Mouse (Mus musculus) monocyte, adult 2 months (primary cell): Measurements from ENCODE around the gene Bach2.

Experiments
- DNase-seq, 2 experiments: peaks; one replicate each; pipeline ENCODE4 v3.0.0; 2022; ENCODE audit warnings: low spot score in 2 of 2, low read depth in 1 of 2

Bach2 gene

DNA sequence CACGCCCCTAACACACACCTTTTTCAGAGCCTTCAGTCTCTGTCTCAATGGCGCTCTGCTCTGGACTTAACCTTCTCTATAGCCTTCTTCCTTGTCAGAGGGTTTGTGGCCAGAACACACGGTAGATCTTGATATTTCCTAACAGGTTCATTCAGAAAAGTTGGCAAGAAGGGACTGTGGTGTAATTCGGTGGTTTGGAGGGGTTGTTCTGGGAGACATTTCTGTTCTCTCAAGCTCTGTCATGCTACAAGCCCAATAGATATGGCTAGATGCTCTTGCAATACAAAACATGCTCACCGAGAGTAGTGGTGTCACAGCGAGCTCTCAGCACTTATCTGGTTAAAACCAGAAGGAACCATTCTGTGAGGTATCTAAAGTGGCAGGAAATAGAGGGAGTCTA, 51.2 kb downstream of the Bach2 start:
- DNase-seq, result no peak

DNA sequence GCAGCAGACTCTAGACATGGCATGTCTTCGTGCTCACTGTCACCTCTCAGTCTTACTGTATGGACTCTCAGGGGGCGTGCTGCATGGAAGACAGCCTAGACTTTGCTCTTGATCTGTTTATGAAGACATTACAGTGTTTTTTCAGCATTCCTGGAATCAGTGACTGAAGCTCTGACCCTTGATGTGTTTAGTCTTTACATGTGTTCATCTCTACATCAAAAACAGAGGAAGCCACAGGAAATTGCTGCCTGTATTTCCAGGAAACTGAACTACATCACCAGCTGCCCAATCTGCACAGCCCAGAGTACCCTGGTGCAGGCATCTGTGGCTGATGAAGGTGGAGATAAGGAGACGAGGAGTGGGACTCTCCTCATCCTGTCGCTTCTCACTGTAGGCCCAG, 52.8 kb downstream of the Bach2 start:
- no peak for DNase-seq

DNA sequence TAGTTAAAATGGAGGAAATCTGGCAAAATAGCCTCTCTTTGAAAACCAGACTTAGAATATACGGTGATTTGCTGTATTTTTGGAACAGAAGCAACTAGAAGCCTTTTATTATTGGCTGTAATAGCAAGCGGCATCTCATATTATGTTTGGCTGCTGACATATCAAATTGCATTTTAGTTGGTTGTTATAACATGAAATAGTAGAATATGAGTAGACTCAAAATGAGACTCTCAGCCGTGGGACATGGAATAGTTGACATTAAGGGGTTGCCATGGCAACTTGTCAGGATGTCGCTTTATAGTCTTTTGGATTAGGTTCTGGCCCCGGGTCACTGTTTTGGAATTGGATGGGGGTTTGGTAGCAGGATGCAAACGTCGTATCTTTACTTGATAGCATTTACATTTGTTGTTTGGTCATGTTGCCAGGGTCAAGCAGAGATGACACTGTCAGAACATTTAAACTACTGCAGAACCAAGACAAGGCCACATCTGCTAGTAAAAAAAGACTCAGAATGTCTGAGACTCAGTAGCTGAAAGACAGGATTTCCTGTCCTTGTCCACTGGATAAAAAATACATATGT, 55.2 kb downstream of the Bach2 start:
- DNase-seq, result no peak

DNA sequence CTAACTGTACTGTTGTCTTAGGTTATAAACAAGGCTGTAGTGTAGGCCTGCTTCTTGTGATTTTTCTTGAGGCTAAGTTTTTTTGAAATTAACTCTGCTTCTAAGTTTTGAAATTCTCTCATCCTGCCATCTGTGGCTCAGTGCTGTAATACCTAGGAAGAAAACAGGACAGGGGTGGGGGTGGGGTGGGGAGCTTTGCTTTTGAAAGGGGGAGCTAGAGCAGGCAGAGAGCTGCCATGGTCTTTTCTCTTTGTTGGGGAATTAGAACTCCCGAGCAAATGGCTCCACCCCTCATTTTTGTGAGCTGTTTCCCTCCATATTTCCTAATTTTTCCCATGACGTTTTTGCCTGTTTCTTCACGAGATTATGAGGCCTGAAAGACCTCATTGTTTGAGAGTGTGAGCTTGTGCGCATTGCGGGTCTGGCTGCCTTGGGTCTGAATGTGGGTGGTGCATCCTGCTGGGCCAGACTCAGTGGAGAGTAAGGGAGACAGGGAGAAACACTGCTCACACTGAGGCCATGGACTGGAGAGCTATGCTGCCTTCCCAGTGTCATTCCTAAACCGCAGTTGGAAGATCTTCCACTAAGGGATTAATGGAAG, 58.6 kb downstream of the Bach2 start:
- no peak for DNase-seq

DNA sequence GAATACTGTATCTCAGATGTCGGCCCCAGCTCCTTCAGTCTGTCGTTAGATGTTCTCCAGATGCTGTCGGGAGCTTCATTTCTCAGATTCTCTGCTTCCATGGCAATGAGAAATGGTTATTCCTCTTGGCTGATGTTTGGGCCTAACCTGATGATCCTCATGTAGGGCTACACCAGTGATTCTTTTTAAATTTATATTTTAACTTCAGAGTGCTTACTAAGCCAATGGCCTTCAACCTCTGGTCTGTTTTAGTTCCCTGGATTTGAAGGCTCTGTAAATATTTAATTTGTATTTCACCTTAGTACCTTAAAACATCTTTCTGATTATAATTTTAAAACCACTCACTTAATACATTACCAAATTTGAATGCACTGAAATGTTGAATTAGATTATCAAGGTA, 60.6 kb downstream of the Bach2 start:
- DNase-seq, result no peak

DNA sequence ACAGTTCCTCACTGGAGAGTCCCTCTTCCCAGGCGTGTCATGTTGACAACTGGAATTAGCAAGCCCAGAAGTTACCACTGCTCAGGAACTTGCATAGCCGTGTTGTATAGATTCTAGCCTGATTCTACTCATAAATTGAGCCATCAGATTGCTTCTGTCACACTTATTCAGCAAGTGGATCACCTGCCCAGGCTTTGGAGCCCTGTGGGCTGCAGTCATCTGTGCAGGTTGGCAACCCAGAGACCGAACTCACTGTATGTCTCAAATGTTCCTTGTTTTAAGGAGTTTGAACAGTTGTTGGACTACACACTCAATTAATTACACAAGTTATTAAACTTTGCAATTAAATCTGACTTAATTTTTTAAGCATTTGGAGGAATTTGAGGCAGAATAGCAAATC, 61.4 kb downstream of the Bach2 start:
- no peak for DNase-seq

DNA sequence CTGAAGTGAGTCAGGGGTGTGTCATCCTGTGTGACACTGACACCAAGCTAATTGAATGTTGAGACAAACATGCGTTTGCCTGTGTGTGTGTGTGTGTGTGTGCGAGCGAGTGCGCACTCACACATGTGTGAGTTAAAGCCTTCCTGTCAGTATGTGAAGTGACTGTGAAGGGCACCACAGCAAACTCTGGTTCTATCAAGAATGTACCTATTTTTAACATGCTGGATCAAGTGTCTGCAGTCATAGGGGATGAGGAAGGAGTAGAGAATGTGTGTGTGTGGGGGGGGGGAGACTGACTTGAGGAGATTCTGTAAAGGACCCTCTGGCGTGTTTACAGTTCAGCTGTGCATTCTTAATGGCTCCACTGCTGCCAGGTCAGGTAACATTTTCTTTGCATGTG, 64.1 kb downstream of the Bach2 start:
- DNase-seq, result no peak

DNA sequence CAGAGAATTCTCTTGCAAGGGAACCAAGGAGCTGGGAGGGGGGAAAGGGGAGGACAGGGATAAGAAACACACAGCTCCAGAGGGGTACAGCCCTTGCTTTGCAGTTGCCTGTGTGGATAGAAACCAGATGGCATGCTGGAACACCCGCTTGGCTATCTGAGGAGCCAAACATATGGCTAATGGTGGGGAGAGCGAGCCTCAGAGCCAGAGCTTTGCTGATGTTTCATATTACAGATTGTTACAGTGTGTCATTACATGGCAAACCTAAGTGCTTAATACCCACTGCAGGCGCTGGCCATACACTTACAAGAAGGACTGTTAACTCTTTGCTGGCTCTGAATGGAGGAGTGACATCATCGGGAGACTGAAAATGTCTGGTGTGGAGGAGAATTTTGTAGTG, 64.5 kb downstream of the Bach2 start:
- no peak for DNase-seq

DNA sequence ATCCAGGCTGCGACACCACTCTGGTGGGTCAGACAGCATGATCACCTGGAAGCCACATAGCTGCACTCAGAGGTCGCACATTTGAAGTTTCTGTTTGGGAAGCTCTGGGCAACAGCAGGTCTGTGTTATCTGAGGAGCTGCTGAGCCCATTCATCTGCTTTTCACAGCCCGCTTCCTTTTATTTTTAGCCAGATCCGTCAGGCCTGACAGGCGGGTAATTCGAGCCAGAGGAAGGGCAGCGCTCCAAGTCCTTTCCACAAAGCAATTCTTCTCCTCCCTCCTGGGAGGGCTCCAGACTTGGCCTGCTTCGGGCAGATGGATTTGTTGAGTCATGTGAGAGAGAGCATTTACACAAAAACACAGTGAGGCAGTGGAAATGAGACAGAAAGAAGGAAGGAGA, 65.1 kb downstream of the Bach2 start:
- DNase-seq, result no peak

DNA sequence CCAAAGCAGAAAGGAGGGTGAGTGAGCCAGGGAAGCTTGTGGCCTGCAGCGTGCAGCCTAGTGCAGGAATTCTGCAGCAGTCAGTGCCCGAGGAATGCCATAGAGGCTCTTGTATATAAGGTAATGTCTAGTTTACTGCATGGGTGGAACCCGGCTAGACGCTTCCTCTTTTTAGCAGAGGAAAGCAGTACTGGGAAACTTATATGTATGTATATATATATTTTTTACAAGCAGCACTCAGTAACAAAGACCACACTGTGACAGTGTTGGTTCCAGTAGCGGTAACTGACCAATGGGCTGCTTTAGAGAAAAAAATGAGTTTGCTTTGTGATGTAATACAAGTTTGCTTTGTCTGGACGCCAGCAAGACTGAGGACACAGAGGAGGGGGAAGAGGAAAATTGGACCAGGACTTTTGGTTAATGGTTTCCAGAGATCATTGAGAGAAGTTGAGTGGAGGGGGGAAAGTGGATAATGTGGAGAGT, 65.7 kb downstream of the Bach2 start:
- DNase-seq, result no peak

DNA sequence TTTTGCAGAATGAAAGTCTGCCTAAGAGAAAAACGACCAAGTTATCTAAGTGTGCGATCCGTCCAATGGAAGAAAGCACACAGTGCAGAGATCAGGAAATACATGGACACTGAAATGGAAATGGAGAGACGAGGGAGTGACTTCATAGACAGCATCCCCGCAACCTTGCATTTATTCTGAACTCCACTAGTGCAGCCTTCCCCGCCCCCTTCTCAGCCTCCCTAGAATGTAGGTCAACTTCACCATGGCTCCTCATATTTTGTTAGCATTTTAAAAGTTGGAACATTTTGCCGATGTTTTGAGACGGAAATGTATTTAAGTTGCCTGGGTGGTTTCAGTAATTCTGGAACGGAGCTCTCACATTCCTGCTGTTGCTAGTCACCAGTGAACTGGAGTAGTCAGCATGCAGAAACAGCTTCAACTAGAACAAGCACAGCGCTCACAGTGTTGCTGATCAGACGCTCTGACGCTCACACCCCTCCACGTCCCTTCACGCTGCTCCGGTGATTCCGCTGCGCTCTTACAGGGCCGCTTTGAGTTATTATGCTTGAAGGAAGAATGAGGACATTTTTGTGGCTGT, 66.5 kb downstream of the Bach2 start:
- DNase-seq, result no peak

DNA sequence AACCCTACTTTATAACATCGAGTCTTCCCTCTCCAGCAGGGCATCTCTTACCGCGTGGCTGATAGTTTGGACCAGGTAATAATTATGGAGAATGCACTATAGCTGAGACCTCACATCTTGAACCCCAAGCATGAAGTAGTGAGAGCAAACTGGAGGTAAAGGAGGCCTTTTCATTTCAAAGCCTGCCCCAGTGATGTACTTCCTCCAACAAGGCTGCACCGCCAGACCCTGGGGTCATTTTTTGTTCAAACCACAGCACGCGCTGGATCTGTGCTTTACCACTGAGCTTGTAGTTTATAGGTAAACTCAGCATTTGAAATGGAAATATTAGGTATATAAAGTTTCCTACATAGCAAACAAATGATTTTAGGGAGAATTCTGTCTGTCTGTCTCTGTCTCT, 67.1 kb downstream of the Bach2 start:
- DNase-seq, result no peak

DNA sequence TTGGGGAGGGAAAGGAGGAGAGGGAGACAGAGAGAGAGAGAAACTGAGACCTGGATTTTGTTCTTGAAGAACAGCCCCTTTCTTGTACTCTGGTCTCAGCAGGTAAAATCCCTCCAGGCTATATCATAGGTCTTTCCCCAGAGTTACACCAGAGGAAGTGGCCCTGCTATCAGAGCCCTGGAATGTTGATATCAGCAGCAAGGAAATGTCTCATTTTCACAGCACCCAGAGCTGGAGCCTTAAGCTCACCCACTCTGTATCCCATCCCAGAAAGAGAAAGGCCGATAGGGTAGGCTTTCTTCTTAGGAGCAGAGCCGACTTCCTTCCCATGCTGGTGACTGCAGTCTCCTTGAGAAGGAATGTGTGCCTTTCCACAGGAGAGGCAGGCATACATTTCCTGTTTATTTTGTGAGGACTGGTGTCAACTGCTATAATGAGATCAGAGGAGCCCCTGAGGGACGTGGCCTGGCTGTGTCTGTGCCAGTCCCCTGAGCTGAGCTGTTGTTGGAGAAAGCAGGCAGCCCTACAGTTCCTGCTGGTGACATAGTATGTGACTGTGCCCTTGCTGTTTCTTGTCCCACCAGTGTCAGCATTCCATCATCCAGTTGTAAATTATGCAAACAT, 67.7 kb downstream of the Bach2 start:
- DNase-seq, result no peak

DNA sequence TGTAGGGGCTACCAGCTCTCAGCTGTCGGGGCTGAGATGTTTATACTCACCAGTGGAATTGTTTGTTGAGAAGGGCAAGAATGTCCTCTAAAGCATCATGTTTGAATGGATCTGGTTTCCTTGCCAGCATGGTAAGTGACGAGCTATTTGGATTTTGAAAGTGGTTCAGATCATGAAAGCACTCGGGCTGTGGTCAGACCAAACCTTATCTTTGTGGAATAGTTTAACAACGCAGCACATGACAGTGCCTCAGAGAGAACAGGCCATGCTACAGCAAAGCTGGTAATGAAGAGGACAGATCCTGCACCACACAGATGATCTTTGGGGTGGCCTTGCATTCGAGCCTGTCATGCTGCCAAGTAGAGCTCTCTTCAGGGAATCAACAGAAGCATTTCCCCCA, 68.6 kb downstream of the Bach2 start:
- DNase-seq, result no peak

DNA sequence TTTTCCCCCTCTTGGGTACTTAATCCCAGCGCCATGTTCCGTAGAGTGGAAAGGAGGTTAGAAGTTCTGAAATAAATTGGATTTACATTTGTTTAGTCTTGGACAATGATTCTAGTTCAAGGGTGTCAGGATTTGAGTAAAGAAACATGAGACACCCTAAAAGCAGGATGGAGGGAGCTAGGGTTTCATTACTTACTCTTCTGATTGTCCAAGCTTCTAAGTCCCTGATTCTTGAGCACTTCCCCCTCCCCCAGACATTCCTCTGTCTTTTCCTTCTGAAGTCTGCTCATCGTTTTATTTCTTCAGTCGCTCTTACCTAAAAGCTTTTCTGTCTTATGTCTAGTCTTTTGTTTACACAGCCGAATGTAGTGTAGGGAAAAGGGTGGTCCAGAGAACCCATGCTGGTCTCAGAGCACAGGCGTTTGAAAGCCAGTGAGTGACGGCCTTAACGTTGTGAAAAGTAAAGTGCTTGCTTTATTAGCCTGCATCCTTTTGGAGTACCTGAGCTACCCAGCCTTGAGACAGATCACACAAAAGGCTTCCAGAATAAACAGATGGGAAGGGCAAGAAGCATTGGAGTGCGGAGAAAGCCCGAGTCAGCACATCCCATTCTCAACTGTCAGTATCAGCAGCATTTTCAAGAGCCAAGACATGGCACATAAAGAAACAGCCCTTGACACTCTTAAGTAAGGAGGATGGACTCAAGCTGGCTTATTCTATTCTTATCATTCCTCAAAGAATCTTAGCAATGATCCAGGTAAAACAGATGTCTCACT, 73.8 kb downstream of the Bach2 start:
- DNase-seq, result no peak

DNA sequence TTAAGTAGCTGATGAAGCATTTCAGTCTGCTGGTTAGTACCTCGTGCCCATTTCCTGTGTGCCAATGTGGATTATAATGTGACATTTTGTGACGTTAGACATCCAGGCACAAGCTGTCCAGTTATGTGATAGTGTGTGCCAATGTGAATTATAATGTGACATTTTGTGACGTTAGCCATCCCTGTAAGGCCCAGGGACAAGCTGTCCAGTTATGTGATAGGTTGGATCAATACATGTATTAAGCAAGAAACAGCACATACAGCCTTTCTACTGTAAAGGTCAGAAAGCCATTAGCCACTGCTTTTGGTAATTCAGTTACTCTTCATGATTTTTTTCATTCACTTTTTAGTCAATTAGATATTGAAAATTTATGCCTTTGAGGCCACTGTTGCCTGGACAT, 76.3 kb downstream of the Bach2 start:
- DNase-seq, result no peak

DNA sequence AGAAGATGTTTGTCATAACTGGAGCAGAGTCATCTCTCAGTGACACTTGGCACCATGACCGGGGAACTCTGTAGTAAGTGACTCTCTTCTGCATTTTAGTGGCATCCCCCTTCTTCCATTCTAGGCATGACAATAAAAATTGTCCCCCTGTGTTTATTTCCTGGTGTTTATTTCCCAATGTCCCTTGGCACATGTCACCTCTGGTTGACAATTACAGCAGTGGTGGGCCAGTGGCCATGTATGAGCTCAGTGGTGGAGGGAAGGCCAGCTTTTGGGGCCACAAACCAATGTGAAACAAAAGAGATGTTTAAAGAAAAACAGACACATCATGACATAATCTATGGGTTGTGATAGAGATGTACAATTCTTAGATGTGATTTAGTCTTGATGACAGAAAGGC, 80.0 kb downstream of the Bach2 start:
- no peak for DNase-seq

DNA sequence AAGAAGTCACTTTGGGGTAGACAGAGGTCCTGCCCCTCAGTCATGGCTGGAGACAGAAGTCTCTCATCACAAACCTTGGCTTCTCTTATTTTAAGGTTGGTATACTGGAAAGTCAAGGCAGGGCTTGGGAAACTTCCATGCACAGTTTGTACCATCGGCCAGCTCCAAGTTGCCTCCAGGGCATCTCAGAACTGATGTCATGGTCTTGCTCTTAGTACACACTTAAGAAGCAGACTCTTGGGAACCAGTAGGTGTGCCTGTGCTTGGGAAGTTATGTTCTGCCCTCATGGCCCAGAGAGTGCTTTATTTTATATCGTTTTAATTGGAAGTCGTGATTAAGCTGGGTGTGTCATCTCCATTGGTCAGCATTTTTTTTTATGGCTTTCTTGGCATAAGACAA, 80.7 kb downstream of the Bach2 start:
- no peak for DNase-seq

DNA sequence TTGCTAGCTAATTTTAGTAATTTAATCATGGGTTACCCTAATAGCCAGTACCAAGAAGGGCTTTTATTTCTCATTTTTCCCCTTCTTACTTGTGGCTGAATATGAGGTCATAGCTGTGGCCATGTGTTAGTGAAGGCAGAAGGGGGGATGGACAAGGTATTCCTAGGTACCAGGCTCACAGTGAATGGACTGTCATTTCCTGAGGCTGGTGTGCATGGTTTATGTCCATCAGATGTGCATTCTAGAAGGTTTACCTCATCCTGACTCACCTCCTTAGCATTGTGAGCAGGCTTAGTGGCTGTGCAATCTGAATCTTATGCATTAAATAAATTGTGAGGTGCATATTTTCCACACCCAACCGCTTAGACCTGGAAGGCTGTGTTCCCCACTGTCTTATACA, 81.4 kb downstream of the Bach2 start:
- DNase-seq, result no peak

DNA sequence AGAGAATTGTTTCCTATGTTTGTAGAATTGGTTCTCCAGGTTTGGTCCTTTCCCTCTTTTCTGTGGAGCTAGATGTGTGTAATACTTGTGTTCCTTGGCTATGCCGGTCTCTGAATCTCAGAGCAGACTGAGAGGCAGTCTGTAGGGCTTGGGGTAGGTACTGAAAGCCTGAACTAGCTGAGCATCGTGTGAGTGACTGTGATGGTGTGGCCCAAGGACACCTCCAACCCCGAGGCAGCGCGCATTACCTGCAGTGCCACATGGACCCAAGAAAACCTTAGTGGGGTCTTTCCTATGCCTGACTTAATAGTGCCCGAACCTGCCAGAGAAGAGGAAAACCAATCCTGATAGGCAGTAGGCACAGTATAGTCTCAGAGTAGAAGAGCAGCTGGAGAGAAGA, 85.5 kb downstream of the Bach2 start:
- DNase-seq, result no peak

DNA sequence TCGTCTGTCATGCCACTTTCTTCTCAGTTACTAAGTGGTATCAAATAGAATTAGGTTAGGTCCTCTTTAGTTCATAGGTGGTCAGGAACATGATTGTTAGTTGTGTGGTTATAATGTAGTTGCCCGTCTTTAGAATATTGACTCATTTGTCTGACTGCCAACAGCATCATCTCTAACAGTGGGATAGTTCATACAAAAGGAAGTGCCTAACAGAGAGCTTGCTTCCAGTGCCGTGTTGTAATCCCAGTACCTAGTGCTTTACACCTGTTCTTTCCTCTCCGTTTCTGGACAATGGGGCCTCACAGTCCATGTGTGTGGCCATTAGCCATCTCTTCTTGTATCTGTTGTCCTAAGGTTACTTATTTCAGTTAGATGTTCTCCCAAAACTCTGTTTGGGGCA, 86.4 kb downstream of the Bach2 start:
- no peak for DNase-seq

DNA sequence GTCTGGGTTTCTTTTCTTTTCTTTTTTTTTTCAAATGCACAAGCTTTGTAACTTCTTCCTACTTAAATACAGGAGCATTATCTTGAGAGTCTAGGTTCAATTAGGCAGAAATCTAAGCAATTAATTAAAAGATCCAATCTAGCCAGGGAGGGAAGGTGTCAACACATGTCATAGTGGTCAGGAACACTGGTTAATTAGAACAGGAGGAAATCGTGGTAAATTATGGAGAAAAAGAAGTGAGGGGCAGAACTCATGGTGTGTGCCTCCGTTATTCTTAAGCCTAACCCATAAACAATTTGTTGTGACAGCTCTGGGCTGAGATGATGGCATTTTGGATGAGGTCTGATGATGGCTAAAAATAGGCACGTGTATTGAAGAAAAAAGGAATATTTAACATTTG, 87.0 kb downstream of the Bach2 start:
- DNase-seq, result no peak
